Mouse (Mus musculus): ENCODE measurements around the gene Kif21b.

GRCm38 (mm10) chr1:136160297-136160696 is 29.1 kb downstream of the Kif21b start:
- TF ChIP-seq POLR2A (IDR thresholded peaks at IDR 0.05; ENCODE audit: low read depth, low read length) (no peak), CTCF (IDR thresholded peaks at IDR 0.05; ENCODE audit: extremely low read depth, insufficient read length, insufficient replicate concordance, low read depth, low read length) (no peak)

Measured in small intestine, adult 2 months (tissue).